Mouse (Mus musculus) C2C12 (cell line): ENCODE results near the gene Arhgef9. TPM values are rescaled to one million over a fixed set of nuclear protein-coding genes. Genes with fewer than 3 reads are reported as not detected.

Experiments used
- H3K27me3 ChIP-seq: one replicate; pipeline ENCODE4 v1.6.1; 2011; ENCODE audit not compliant: control insufficient read depth, insufficient read depth, insufficient read length
- H3K36me3 ChIP-seq: one replicate; pipeline ENCODE4 v1.6.1; 2011; ENCODE audit not compliant: control insufficient read depth, insufficient read depth
- H3K4me3 ChIP-seq: one replicate; pipeline ENCODE4 v1.5.1; 2011; ENCODE audit warnings: mild to moderate bottlenecking, control low read depth; ENCODE audit not compliant: poor library complexity, insufficient read depth, severe bottlenecking
- H3K79me2 ChIP-seq: one replicate; pipeline ENCODE4 v1.6.1; 2011; ENCODE audit not compliant: control insufficient read depth, insufficient read depth
- H3K79me3 ChIP-seq: one replicate; pipeline ENCODE4 v1.6.1; 2011; ENCODE audit warnings: low read depth, control low read depth
- H3ac ChIP-seq: one replicate; pipeline ENCODE3; 2011; ENCODE audit warnings: low read depth; ENCODE audit not compliant: control insufficient read depth, insufficient read length
- CEBPB ChIP-seq: IDR thresholded peaks from one replicate; pipeline ENCODE4 v1.6.1; 2011; ENCODE audit warnings: low read depth, mild to moderate bottlenecking, control low read depth, moderate library complexity
- CTCF ChIP-seq: IDR thresholded peaks from one replicate; pipeline ENCODE4 v1.5.1; 2011; ENCODE audit not compliant: control insufficient read depth, insufficient read depth, insufficient read length
- FOSL1 ChIP-seq: IDR thresholded peaks from one replicate; pipeline ENCODE4 v1.8.0; 2011; ENCODE audit warnings: mild to moderate bottlenecking, low read length; ENCODE audit not compliant: poor library complexity, insufficient read depth, severe bottlenecking
- MAX ChIP-seq: IDR thresholded peaks from one replicate; pipeline ENCODE4 v1.6.1; 2011; ENCODE audit warnings: mild to moderate bottlenecking, control low read depth
- MYOD1 ChIP-seq: IDR thresholded peaks from one replicate; pipeline ENCODE4 v1.6.1; 2011; ENCODE audit warnings: low read depth; ENCODE audit not compliant: control insufficient read depth, insufficient read length
- MYOG ChIP-seq: IDR thresholded peaks from one replicate; pipeline ENCODE4 v1.6.1; 2011; ENCODE audit not compliant: control insufficient read depth, insufficient read length; ENCODE audit errors: extremely low read depth
- USF1 ChIP-seq: IDR thresholded peaks from one replicate; pipeline ENCODE4 v1.6.1; 2011; ENCODE audit warnings: low read depth, mild to moderate bottlenecking, control low read depth, moderate library complexity
- polyA plus RNA-seq: library from polyadenylated mRNA; unstranded; fragments of >200 nt; fragmentation: generic; extraction: Trizol; gene quantifications from one replicate; pipeline ENCODE4 v1.2.1, GENCODE M21; 2012; ENCODE audit warnings: missing spikeins

Arhgef9 gene
- polyA plus RNA-seq, 1 experiment, result 1.5 TPM

DNA sequence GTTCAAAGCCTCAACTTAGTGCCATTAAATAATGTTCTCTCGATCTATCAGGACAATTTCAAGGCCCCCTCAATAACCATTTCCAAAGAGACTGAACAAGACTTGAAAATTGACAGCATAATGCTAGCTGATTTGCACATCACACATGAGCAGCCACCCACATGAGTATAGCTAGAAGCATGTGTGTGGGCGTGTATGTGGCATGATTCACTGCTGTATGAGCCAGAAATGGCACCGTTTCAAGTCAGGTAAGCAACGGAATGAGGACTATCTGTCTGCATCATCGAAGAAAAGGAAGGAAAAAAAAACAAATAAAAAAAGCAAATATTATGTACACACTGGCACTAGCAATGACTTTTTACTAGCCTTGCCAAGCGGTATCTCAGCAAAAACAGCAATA, 32.5 kb downstream of the Arhgef9 start:
- no peaks in the 10 kb centered on the region for H3K79me3 ChIP-seq
- no peaks in the 10 kb centered on the region for H3K79me2 ChIP-seq
- no peak for TF ChIP-seq CEBPB
- H3ac ChIP-seq, result no peak overlapping the region
- H3K36me3 ChIP-seq, result no peaks in the 10 kb centered on the region
- no peaks in the 10 kb centered on the region for H3K27me3 ChIP-seq
- no peak overlapping the region for H3K4me3 ChIP-seq

GRCm38 (mm10) chrX:95163452-95163851, 33.2 kb downstream of the Arhgef9 start:
- Histone ChIP-seq H3ac (no peak overlapping the region), H3K4me3 (no peak overlapping the region), H3K79me3 (no peaks in the 10 kb centered on the region), H3K36me3 (no peaks in the 10 kb centered on the region), H3K27me3 (no peaks in the 10 kb centered on the region), H3K79me2 (no peaks in the 10 kb centered on the region)
- TF ChIP-seq MAX, result no peak
- no peak for TF ChIP-seq MYOG

DNA sequence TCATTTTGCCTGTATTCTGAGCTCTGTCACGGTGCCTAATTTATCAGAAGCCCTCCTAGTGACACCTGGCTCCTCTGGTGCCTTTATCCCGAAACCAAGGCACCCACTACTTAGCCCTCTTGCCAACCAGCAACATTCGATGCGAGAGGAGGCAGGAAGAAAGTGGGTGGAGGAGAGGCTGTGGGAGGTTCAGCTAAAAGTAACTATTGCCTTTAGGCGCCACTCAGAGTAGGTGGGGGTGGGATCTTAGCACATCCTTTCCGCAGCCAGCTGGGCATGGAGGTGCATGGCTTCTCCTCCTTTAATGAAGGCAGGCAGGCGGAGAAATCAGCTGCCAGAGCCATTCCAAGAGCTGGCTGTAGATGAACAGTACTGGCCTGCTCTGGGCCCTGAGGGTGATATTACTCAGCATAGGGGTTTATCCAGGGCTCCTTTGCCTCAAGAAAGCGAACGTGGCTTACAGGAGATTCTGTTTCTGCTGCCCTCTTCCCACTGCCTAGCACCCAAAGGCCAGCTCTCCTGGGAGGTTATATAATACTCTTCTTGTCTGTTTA, 39.7 kb downstream of the Arhgef9 start:
- no peak overlapping the region for H3ac ChIP-seq
- no peak overlapping the region for H3K4me3 ChIP-seq
- H3K79me2 ChIP-seq, result no peaks in the 10 kb centered on the region
- no peaks in the 10 kb centered on the region for H3K27me3 ChIP-seq
- no peaks in the 10 kb centered on the region for H3K79me3 ChIP-seq
- H3K36me3 ChIP-seq, result no peaks in the 10 kb centered on the region
- TF ChIP-seq MYOD1 (no peak), FOSL1 (no peak), MAX (no peak), CEBPB (no peak), USF1 (no peak), MYOG (no peak), CTCF (no peak)

GRCm38 (mm10) chrX:95138636-95139035, 58.0 kb downstream of the Arhgef9 start:
- Histone ChIP-seq H3K27me3 (no peaks in the 10 kb centered on the region), H3K4me3 (no peak overlapping the region)
- TF ChIP-seq MAX (no peak), USF1 (no peak), MYOG (no peak), FOSL1 (no peak), CEBPB (no peak), MYOD1 (no peak), CTCF (no peak)

DNA sequence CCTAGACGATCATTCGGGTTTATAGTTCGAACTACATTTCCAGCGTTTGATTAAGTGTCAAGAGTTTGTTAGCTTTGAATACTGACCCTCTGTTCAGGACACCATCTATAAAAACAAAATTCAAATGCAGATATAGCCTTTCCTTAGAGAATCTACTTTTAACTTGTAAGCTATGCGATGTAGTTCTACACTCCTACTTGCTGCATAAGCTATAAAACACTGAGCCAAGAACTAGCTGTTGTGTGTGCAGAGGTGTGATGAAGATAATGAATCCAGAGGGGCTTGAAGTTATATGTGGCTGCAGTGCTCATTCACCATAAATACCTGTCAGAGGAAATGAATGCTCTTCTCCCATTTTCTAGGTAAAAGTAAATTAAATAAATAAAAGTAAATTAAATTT, 63.2 kb downstream of the Arhgef9 start:
- Histone ChIP-seq H3K79me3 (no peaks in the 10 kb centered on the region), H3K27me3 (no peaks in the 10 kb centered on the region), H3K36me3 (no peaks in the 10 kb centered on the region), H3ac (no peak overlapping the region), H3K4me3 (no peak overlapping the region), H3K79me2 (no peaks in the 10 kb centered on the region)
- TF ChIP-seq CEBPB (no peak), USF1 (no peak), MYOG (no peak), MYOD1 (no peak), CTCF (no peak), FOSL1 (no peak), MAX (no peak)

More at GRCm38 (mm10) chrX:95138636-95139035, 58.0 kb downstream of the Arhgef9 start:
- Histone ChIP-seq H3K79me3 (no peaks in the 10 kb centered on the region), H3K36me3 (no peaks in the 10 kb centered on the region), H3K79me2 (no peaks in the 10 kb centered on the region), H3ac (no peak overlapping the region)

DNA sequence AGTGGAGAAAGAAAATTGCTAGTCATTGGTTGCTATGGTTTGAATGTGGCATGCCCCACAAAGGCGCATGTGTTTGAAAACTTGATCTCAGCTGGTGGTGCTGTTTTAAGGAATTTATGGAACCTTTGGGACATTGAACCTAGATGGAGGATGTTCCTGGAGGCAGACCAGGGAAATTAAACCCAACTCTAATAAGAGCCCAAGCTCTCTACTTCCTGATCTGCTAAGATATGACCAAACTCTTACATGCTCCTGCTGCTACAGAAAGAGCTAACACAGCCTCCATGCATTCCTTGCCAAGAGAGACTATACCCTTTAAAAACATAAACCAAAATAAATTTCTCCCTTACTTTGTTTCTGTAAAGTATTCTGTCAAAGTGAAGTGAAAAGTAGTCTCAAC, 63.7 kb downstream of the Arhgef9 start:
- no peak for TF ChIP-seq CTCF
- no peak for TF ChIP-seq FOSL1
- no peak for TF ChIP-seq MYOD1
- no peak for TF ChIP-seq CEBPB
- TF ChIP-seq MYOG, result no peak
- no peak for TF ChIP-seq USF1
- TF ChIP-seq MAX, result no peak
- H3K79me2 ChIP-seq, result no peaks in the 10 kb centered on the region
- H3K36me3 ChIP-seq, result no peaks in the 10 kb centered on the region
- no peaks in the 10 kb centered on the region for H3K27me3 ChIP-seq
- H3ac ChIP-seq, result no peak overlapping the region
- H3K79me3 ChIP-seq, result no peaks in the 10 kb centered on the region
- no peak overlapping the region for H3K4me3 ChIP-seq
